Mouse (Mus musculus) frontal cortex, adult 2 months (tissue): Measurements from ENCODE around the gene Zdhhc15. TPM values are rescaled to one million over a fixed set of nuclear protein-coding genes. Genes with fewer than 3 reads are reported as not detected.

Source experiments
- polyA plus RNA-seq: library from polyadenylated mRNA; depleted of rRNA; stranded (reverse); fragments of >200 nt; gene quantifications from 2 replicates; pipeline ENCODE4 v1.2.3, GENCODE M21; 2012; rRNA removed

The Zdhhc15 gene
- polyA plus RNA-seq, 1 experiment = 3.8 TPM

Other genes with a start within 250 kb of the Zdhhc15 start
- gene Uprt, start 188.2 kb downstream of the Zdhhc15 start, polyA plus RNA-seq = 4.5 and 5.2 TPM in 2 replicates
- gene Magee2, start 186.2 kb upstream of the Zdhhc15 start, polyA plus RNA-seq = 5.6 and 7.5 TPM in 2 replicates